ENCODE assay signal across 8 mouse cellular contexts in the genomic region with DNA sequence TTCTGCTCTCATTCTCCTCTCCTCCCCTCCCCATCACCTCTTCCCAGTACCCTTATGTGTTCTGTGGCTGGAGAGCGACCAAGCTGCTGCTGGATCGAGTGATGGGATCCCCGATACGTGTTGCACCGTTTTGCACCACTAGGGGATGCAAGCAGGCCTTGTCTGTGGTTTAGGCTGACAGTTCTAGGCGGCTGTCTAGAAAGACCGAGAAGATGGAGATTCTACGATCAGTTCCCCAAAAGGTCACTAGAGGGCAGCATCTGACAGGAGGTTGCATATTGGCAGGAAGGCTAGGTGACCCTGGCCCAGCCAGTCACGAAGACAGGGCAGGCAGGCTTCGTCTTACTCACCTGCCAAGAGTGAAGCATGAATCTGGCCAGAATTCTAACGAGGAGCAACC. TPM values are rescaled to one million over a fixed set of nuclear protein-coding genes. Genes with fewer than 3 reads are reported as not detected.
DNase-seq lines count a peak whose midpoint lies in the region; ATAC-seq and TF ChIP-seq lines count a peak whose summit lies in the region.

No protein-coding gene starts in this region.

- ATAC-seq in megakaryocyte progenitor cell, adult 5-6 weeks (replicated peaks; ENCODE audit: poor library complexity): peak; percentile 60

- H3K27ac ChIP-seq in cortical plate, adult 2 months (ENCODE audit: insufficient read depth, low read length): no peak overlapping the region

- peak; percentile 99 for TF ChIP-seq CTCF in cortical plate, adult 2 months (IDR thresholded peaks at IDR 0.05; ENCODE audit: extremely low read depth, insufficient read depth, low read length)

- TF ChIP-seq POLR2A in cortical plate, adult 2 months (IDR thresholded peaks at IDR 0.05; ENCODE audit: extremely low read depth, insufficient read depth, low read length): no peak

- H3K4me1 ChIP-seq in cortical plate, adult 2 months (ENCODE audit: control insufficient read depth, insufficient read depth, low read length): no peaks in the 10 kb centered on the region; the same call in 1 of the 2 replicates

- DNase-seq in ZHBTc4 (ENCODE audit: low read depth, low spot score): peak; percentile 98
- peak; percentile 92 for DNase-seq in gastrocnemius, postnatal 10 days
- peak; percentile 99 for DNase-seq in induced T-regulatory cell, adult 2 months (ENCODE audit: low read depth)
- DNase-seq in left cerebral cortex, adult 9 months (ENCODE audit: low spot score in 2 of 2): peak; percentile 81 to 98
- peak; percentile 92 for DNase-seq in right cerebral cortex, postnatal 14 days
- DNase-seq in urinary bladder, postnatal 36 days (ENCODE audit: low spot score in 2 of 2): peak; percentile 96

- no peak overlapping the region for H3K4me3 ChIP-seq in cortical plate, adult 2 months (ENCODE audit: insufficient read depth, low read length)

RNA-seq across cellular contexts. Expression of a gene that starts 16.9 kb away (rescaled TPM):
- 47.0 and 47.8 TPM in 2 replicates for polyA plus RNA-seq in cortical plate, adult 2 months (2012; rRNA removed)
- 1 to 10 TPM; 5.1 to 9.3 TPM for total RNA-seq in gastrocnemius, postnatal 10 days (2021)
- total RNA-seq in megakaryocyte progenitor cell, adult 5-6 weeks (2015): 18.5 and 20.3 TPM in 2 replicates
- 11.9 and 13.3 TPM in 2 replicates for total RNA-seq in megakaryocyte progenitor cell, adult 5-6 weeks (2017)

RNA-seq across cellular contexts. Expression of a gene that starts 17.3 kb away (rescaled TPM):
- polyA plus RNA-seq in cortical plate, adult 2 months (2012; rRNA removed): 131 and 140 TPM in 2 replicates
- 10 to 100 TPM; 21.7 to 28.5 TPM for total RNA-seq in gastrocnemius, postnatal 10 days (2021)
- total RNA-seq in megakaryocyte progenitor cell, adult 5-6 weeks (2015): 10.0 and 12.4 TPM in 2 replicates
- 18.5 and 27.3 TPM in 2 replicates for total RNA-seq in megakaryocyte progenitor cell, adult 5-6 weeks (2017)

RNA-seq across cellular contexts. Expression of a gene that starts 23.4 kb away (rescaled TPM):
- polyA plus RNA-seq in cortical plate, adult 2 months (2012; rRNA removed): 1.3 and 1.8 TPM in 2 replicates
- total RNA-seq in gastrocnemius, postnatal 10 days (2021): under 1 TPM; 0.45 to 0.84 TPM
- 2.5 and 2.7 TPM in 2 replicates for total RNA-seq in megakaryocyte progenitor cell, adult 5-6 weeks (2015)
- total RNA-seq in megakaryocyte progenitor cell, adult 5-6 weeks (2017): 12.6 and 13.0 TPM in 2 replicates

RNA-seq across cellular contexts. Expression of a gene that starts 27.4 kb away (rescaled TPM):
- polyA plus RNA-seq in cortical plate, adult 2 months (2012; rRNA removed): 76.4 and 87.8 TPM in 2 replicates
- total RNA-seq in gastrocnemius, postnatal 10 days (2021): 10 to 100 TPM; 65.7 to 71.6 TPM
- total RNA-seq in megakaryocyte progenitor cell, adult 5-6 weeks (2015): 46.1 and 50.1 TPM in 2 replicates
- total RNA-seq in megakaryocyte progenitor cell, adult 5-6 weeks (2017): 150 and 251 TPM in 2 replicates

RNA-seq across cellular contexts. Expression of a gene that starts 35.7 kb away (rescaled TPM):
- 27.6 and 31.8 TPM in 2 replicates for polyA plus RNA-seq in cortical plate, adult 2 months (2012; rRNA removed)
- 1 to 10 TPM; 5.2 to 6.7 TPM for total RNA-seq in gastrocnemius, postnatal 10 days (2021)
- total RNA-seq in megakaryocyte progenitor cell, adult 5-6 weeks (2015): 57.1 and 77.2 TPM in 2 replicates
- total RNA-seq in megakaryocyte progenitor cell, adult 5-6 weeks (2017): 65.6 and 67.5 TPM in 2 replicates
